Mouse (Mus musculus): ENCODE data around the gene Utp14b. TPM values are rescaled to one million over a fixed set of nuclear protein-coding genes. Genes with fewer than 3 reads are reported as not detected.

Utp14b gene
- polyA plus RNA-seq, 1 experiment: 0.46 TPM

DNA sequence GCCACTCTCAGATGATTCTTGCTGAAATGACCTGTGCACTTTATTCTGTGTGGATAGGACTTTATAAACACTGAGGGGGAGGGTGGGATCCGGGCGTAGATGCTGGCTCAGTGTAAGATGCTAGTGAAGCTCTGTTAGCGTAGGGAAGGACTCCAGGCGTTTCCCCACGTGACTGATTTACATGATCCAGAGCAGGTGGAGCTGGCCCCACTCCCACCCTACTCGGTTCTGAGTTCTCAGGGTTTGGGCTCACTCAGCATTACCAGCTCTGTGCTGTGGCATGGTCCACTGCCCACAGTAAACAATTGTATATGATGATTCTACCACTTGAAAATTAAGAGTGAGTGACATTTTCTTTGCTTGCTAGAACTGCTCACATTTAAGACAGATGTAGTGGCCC is 40.3 kb downstream of the Utp14b start:
- no peak for TF ChIP-seq POLR2A (IDR thresholded peaks at IDR 0.05; ENCODE audit: low read depth, low read length)
- no peak for TF ChIP-seq CTCF (IDR thresholded peaks at IDR 0.05; ENCODE audit: extremely low read depth, insufficient read depth, insufficient read length, insufficient replicate concordance)
- peaks cover 11% of the 10 kb centered on the region; the same call in 1 of the 2 replicates for H3K4me1 ChIP-seq (ENCODE audit: control insufficient read depth, insufficient read depth, insufficient read length)
- no peak for DNase-seq (ENCODE audit: low read depth in 1 of 2, low spot score in 2 of 2)
- H3K36me3 ChIP-seq (ENCODE audit: control insufficient read depth, insufficient read depth, low read length): peaks cover 1% of the 10 kb centered on the region; the same call in 1 of the 2 replicates
- H3K4me3 ChIP-seq (ENCODE audit: extremely low read depth, insufficient read depth, insufficient read length): no peak overlapping the region
- WGBS: 87% methylated on average over 6 of the region's 6 CpGs
- no peaks in the 10 kb centered on the region for H3K27me3 ChIP-seq (ENCODE audit: control insufficient read depth, insufficient read depth, low read length)
- no peak overlapping the region for H3K27ac ChIP-seq (ENCODE audit: insufficient read depth, low read length)

DNA sequence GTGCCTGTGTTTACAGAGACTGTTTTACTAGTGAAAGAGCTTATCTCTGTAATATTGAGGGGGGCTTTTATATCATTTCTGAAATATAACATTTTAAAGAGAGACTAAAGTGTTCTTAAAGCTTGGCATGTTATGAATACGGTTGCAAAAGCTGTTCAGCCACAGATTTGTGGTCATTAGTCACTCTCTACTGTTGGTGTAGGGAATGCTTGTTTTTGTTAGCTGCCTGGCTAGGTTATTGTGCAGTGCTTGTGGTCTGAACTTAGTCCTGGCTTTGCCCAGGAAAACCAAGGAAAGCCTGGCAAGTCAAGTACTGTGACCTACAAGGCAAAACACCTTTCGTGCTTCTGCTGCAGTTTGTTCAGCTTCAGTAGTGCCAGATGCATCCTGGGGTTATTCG is 43.9 kb downstream of the Utp14b start:
- peaks cover 3% of the 10 kb centered on the region; the same call in 1 of the 2 replicates for H3K36me3 ChIP-seq (ENCODE audit: control insufficient read depth, insufficient read depth, low read length)
- no peak overlapping the region for H3K27ac ChIP-seq (ENCODE audit: insufficient read depth, low read length)
- peaks cover 14% of the 10 kb centered on the region; the same call in 1 of the 2 replicates for H3K4me1 ChIP-seq (ENCODE audit: control insufficient read depth, insufficient read depth, insufficient read length)
- no peaks in the 10 kb centered on the region for H3K27me3 ChIP-seq (ENCODE audit: control insufficient read depth, insufficient read depth, low read length)
- no peak for TF ChIP-seq CTCF (IDR thresholded peaks at IDR 0.05; ENCODE audit: extremely low read depth, insufficient read depth, insufficient read length, insufficient replicate concordance)
- TF ChIP-seq POLR2A (IDR thresholded peaks at IDR 0.05; ENCODE audit: low read depth, low read length): no peak
- DNase-seq (ENCODE audit: low read depth in 1 of 2, low spot score in 2 of 2): no peak
- WGBS: 33% methylated on average over 3 of the region's 3 CpGs
- no peak overlapping the region for H3K4me3 ChIP-seq (ENCODE audit: extremely low read depth, insufficient read depth, insufficient read length)

DNA sequence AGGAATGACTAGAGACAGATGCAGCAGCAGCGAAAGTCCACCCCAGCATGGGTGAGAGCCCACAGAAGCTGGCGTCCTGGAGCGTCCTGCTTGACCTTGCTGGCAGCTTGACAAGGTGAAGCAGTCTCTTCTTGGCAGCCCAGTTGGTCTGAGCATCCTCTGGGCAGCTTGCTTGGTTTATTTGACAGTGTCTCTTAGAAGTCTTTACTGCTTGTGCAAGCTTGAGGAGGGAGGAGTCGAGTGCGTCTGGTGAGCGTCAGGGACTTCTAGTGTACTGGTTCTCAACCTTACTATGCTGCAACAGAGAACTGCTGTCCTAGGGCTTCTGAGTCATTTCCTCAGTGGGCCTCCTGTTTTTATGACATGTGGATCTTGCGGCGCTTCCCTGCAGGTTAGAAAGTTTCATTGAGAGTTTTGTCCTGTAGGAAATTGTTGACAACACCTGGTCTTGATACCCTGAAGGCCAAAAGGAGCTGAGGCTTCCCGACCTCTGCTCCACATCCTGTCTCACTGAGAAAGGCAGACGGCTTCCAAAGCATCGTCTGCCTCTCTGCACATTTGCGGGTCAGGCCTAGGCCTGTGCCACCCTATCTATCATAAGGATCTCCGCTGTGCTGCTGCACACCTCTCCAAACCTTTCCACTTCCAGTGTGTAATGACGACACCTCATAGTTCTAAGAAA is 44.6 kb downstream of the Utp14b start:
- H3K36me3 ChIP-seq (ENCODE audit: control insufficient read depth, insufficient read depth, low read length): peaks cover 3% of the 10 kb centered on the region; the same call in 1 of the 2 replicates
- TF ChIP-seq POLR2A (IDR thresholded peaks at IDR 0.05; ENCODE audit: low read depth, low read length) (no peak), CTCF (IDR thresholded peaks at IDR 0.05; ENCODE audit: extremely low read depth, insufficient read depth, insufficient read length, insufficient replicate concordance) (no peak)
- WGBS: 36% methylated on average over 14 of the region's 14 CpGs
- H3K4me3 ChIP-seq (ENCODE audit: extremely low read depth, insufficient read depth, insufficient read length): no peak overlapping the region
- H3K27me3 ChIP-seq (ENCODE audit: control insufficient read depth, insufficient read depth, low read length): no peaks in the 10 kb centered on the region
- DNase-seq (ENCODE audit: low read depth in 1 of 2, low spot score in 2 of 2): no peak
- H3K4me1 ChIP-seq (ENCODE audit: control insufficient read depth, insufficient read depth, insufficient read length): peaks cover 14% of the 10 kb centered on the region; the same call in 1 of the 2 replicates
- no peak overlapping the region; the same call in 1 of the 2 replicates for H3K27ac ChIP-seq (ENCODE audit: insufficient read depth, low read length)

DNA sequence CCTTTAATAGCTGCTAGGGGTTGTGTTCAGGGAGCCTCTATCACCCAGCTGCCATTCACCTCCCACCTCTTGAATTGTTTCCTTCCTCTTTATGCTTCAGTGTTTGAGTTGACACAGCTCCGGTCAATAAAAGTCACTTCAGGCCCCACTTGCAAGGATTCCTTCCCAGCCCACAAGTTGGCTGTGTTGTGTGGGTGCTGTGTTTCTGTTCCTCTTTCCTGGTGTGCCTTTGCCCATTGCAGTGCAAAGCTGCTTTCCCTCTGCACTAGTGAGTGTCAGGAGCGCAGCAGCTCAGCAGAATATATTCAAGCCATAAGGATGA is 45.1 kb downstream of the Utp14b start:
- Histone ChIP-seq H3K27ac (ENCODE audit: insufficient read depth, low read length) (no peak overlapping the region; the same call in 1 of the 2 replicates), H3K27me3 (ENCODE audit: control insufficient read depth, insufficient read depth, low read length) (no peaks in the 10 kb centered on the region), H3K4me1 (ENCODE audit: control insufficient read depth, insufficient read depth, insufficient read length) (peaks cover 14% of the 10 kb centered on the region; the same call in 1 of the 2 replicates), H3K4me3 (ENCODE audit: extremely low read depth, insufficient read depth, insufficient read length) (no peak overlapping the region), H3K36me3 (ENCODE audit: control insufficient read depth, insufficient read depth, low read length) (peaks cover 3% of the 10 kb centered on the region; the same call in 1 of the 2 replicates)
- TF ChIP-seq POLR2A (IDR thresholded peaks at IDR 0.05; ENCODE audit: low read depth, low read length): no peak
- no peak for TF ChIP-seq CTCF (IDR thresholded peaks at IDR 0.05; ENCODE audit: extremely low read depth, insufficient read depth, insufficient read length, insufficient replicate concordance)
- peak in 1 of 2 experiments; percentile 18 for DNase-seq (ENCODE audit: low read depth in 1 of 2, low spot score in 2 of 2)
- 34% methylated on average over 2 of the region's 2 CpGs for WGBS

DNA sequence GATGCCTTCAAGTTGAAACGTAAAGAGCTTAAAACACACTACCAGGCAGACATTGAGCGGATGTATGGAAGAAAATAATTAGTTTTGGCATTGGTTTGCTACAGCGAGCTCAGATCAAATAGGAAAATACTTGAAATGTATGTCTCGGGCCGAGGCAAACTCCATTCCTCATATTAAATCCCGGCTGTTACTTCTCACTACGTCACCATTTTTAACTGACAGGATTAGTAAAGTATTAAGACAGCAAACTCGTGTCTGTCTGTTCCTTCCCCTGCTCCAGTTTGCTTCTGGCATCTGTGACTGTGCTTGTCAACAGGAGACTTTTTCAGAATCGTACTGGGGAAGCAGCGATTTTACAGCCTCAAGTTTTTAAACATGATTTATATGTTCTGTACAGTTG is 48.5 kb downstream of the Utp14b start:
- Histone ChIP-seq H3K4me1 (ENCODE audit: control insufficient read depth, insufficient read depth, insufficient read length) (peaks cover 14% of the 10 kb centered on the region; the same call in 1 of the 2 replicates), H3K27ac (ENCODE audit: insufficient read depth, low read length) (no peak overlapping the region), H3K4me3 (ENCODE audit: extremely low read depth, insufficient read depth, insufficient read length) (no peak overlapping the region), H3K27me3 (ENCODE audit: control insufficient read depth, insufficient read depth, low read length) (no peaks in the 10 kb centered on the region), H3K36me3 (ENCODE audit: control insufficient read depth, insufficient read depth, low read length) (peaks cover 1% of the 10 kb centered on the region; the same call in 1 of the 2 replicates)
- TF ChIP-seq CTCF (IDR thresholded peaks at IDR 0.05; ENCODE audit: extremely low read depth, insufficient read depth, insufficient read length, insufficient replicate concordance) (no peak), POLR2A (IDR thresholded peaks at IDR 0.05; ENCODE audit: low read depth, low read length) (no peak)
- no peak for DNase-seq (ENCODE audit: low read depth in 1 of 2, low spot score in 2 of 2)
- 90% methylated on average over 10 of the region's 10 CpGs for WGBS

DNA sequence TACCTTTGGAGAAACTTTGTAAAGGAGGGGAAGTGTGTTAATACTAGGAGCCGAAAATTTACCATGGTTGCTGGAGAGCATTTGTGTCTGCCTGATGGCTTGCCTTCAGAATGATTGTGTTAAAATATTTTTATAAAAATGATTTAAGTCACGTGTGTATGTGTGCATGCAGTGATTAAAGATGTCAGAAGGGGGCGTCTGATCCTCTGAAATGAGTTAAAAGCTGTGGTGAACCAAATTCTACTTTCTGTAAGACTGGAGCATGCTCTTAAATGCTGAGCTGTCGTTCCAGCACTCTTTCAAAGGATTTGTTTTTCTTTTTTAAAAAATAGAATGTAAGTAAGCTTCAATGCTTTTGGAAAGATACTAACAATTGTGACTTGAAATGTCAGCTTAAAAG is 49.4 kb downstream of the Utp14b start:
- no peak overlapping the region for H3K27ac ChIP-seq (ENCODE audit: insufficient read depth, low read length)
- H3K36me3 ChIP-seq (ENCODE audit: control insufficient read depth, insufficient read depth, low read length): peaks cover 1% of the 10 kb centered on the region; the same call in 1 of the 2 replicates
- peaks cover 8% of the 10 kb centered on the region; the same call in 1 of the 2 replicates for H3K4me1 ChIP-seq (ENCODE audit: control insufficient read depth, insufficient read depth, insufficient read length)
- no peaks in the 10 kb centered on the region for H3K27me3 ChIP-seq (ENCODE audit: control insufficient read depth, insufficient read depth, low read length)
- TF ChIP-seq POLR2A (IDR thresholded peaks at IDR 0.05; ENCODE audit: low read depth, low read length) (no peak), CTCF (IDR thresholded peaks at IDR 0.05; ENCODE audit: extremely low read depth, insufficient read depth, insufficient read length, insufficient replicate concordance) (no peak)
- 46% methylated on average over 4 of the region's 4 CpGs for WGBS
- DNase-seq (ENCODE audit: low read depth in 1 of 2, low spot score in 2 of 2): no peak
- no peak overlapping the region for H3K4me3 ChIP-seq (ENCODE audit: extremely low read depth, insufficient read depth, insufficient read length)

DNA sequence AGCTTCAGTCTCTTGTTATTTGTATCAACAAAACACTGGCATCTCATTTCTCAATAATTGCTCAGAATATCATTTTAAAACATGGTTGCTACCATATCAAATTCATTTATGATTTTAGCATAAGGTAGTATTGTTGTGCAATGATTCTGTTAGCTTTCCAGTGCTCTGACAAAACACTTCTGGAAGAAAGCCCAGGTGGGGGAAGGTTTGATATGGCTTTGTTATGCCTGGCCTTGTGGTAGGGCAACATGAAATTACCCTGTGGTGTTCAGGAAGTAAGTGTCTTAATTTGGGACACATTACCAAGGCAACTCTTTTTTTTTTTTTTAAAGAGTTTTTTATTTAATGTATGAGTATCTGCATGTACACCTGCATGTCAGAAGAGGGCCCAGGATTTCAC is 52.2 kb downstream of the Utp14b start:
- DNase-seq (ENCODE audit: low read depth in 1 of 2, low spot score in 2 of 2): no peak
- TF ChIP-seq CTCF (IDR thresholded peaks at IDR 0.05; ENCODE audit: extremely low read depth, insufficient read depth, insufficient read length, insufficient replicate concordance) (no peak), POLR2A (IDR thresholded peaks at IDR 0.05; ENCODE audit: low read depth, low read length) (no peak)
- no peak overlapping the region for H3K27ac ChIP-seq (ENCODE audit: insufficient read depth, low read length)

More for the DNA sequence above, 52.2 kb downstream of the Utp14b start:
- no peaks in the 10 kb centered on the region for H3K27me3 ChIP-seq (ENCODE audit: control insufficient read depth, insufficient read depth, low read length)
- no peaks in the 10 kb centered on the region for H3K36me3 ChIP-seq (ENCODE audit: control insufficient read depth, insufficient read depth, low read length)
- no peaks in the 10 kb centered on the region for H3K4me1 ChIP-seq (ENCODE audit: control insufficient read depth, insufficient read depth, insufficient read length)
- no peak overlapping the region for H3K4me3 ChIP-seq (ENCODE audit: extremely low read depth, insufficient read depth, insufficient read length)

Measured in spleen, adult 2 months (tissue).